Mouse (Mus musculus) Muller cell, postnatal 12 days (primary cell): Measurements from ENCODE around the gene Prss27.

Experiments
- DNase-seq: peaks from one replicate; pipeline ENCODE4 v3.0.0-alpha.2; 2015; ENCODE audit errors: inconsistent ontology term

The Prss27 gene

GRCm38 (mm10) chr17:24037844-24038243, at the start of gene Prss27:
TSS of gene Prss27 (plus strand) at chr17:24038144.
- DNase-seq = no peak

- no peak for DNase-seq
Observed at GRCm38 (mm10) chr17:23989802-23990201, 48.1 kb upstream of the Prss27 start.

GRCm38 (mm10) chr17:23992789-23993553, 45.0 kb upstream of the Prss27 start:
- DNase-seq = no peak

GRCm38 (mm10) chr17:23993559-23994428, 44.1 kb upstream of the Prss27 start:
- DNase-seq = peak; percentile 94

- DNase-seq = no peak
Observed at GRCm38 (mm10) chr17:23994667-23995066, 43.3 kb upstream of the Prss27 start.

- DNase-seq = no peak
Observed at GRCm38 (mm10) chr17:23995421-23995820, 42.5 kb upstream of the Prss27 start.

GRCm38 (mm10) chr17:23997901-23998300, 40.0 kb upstream of the Prss27 start, which contains the start of gene Prss22:
TSS of gene Prss22 (minus strand) at chr17:23998100.
- no peak for DNase-seq

GRCm38 (mm10) chr17:23998383-23998782, 39.6 kb upstream of the Prss27 start:
- DNase-seq = peak; percentile 49

- DNase-seq = peak; percentile 92
Observed at GRCm38 (mm10) chr17:24000404-24000803, 37.5 kb upstream of the Prss27 start.

GRCm38 (mm10) chr17:24004071-24004665, 33.8 kb upstream of the Prss27 start:
- DNase-seq = no peak

GRCm38 (mm10) chr17:24005049-24005448, 32.9 kb upstream of the Prss27 start:
- DNase-seq = no peak

GRCm38 (mm10) chr17:24006930-24007329, 31.0 kb upstream of the Prss27 start:
- no peak for DNase-seq

- DNase-seq = peak; percentile 39
Observed at GRCm38 (mm10) chr17:24007391-24007790, 30.6 kb upstream of the Prss27 start.

GRCm38 (mm10) chr17:24008105-24008504, 29.8 kb upstream of the Prss27 start:
- no peak for DNase-seq

- DNase-seq = no peak
Observed at GRCm38 (mm10) chr17:24009617-24010016, 28.3 kb upstream of the Prss27 start.

GRCm38 (mm10) chr17:24012921-24013320, 25.0 kb upstream of the Prss27 start:
- DNase-seq = no peak

- no peak for DNase-seq
Observed at GRCm38 (mm10) chr17:24014433-24014965, 23.4 kb upstream of the Prss27 start.

GRCm38 (mm10) chr17:24015727-24016126, 22.2 kb upstream of the Prss27 start:
- no peak for DNase-seq

GRCm38 (mm10) chr17:24020696-24021095, 17.2 kb upstream of the Prss27 start:
- DNase-seq = no peak

- DNase-seq = peak; percentile 62
Observed at GRCm38 (mm10) chr17:24021375-24022199, 16.4 kb upstream of the Prss27 start.

- no peak for DNase-seq
Observed at GRCm38 (mm10) chr17:24029477-24029876, 8.5 kb upstream of the Prss27 start.
